Mouse (Mus musculus): ENCODE results near the gene Plekhg1.

The Plekhg1 gene

DNA sequence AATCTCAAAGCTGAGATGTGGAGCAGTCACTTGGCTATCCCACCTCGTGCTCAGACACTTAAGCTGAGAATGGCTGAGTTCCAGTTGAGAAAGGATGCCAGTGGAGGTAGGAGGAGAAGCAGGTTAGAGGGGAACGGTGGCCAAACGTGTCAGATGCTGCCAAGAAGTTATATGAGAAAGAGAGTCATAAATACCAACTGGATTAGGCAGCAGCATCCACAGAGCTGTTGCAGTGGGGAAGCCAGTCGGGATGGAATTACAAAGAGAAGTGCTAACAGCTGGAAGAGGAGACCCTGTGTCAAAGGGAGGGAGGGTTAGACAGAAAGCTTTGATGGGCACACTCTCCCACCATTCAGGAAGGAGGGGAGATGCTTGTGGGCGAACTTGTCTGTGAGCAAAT is 89.3 kb downstream of the Plekhg1 start:
- no peak for DNase-seq (ENCODE audit: low read depth, low spot score)

DNA sequence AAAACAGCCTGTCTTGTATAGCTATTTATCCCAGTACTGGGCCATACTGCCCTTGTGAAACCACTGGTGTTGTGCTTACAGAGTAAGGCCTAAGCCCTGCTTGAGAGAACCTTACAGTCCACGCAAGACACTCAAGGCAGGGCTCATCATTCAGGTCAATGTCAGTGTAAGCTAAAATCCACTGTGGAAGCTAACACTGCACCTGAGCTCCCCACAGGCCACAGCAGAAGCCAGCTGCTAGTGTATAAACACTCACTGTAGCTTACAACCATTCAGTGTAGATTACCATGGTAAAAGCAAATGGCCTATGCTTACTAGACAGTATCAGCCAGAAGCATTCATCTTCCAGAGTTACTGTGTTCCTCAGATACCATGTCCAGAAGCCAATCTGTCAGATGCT is 90.5 kb downstream of the Plekhg1 start:
- DNase-seq (ENCODE audit: low read depth, low spot score), result no peak

GRCm38 (mm10) chr10:3831597-3832351 is 91.6 kb downstream of the Plekhg1 start:
- DNase-seq (ENCODE audit: low read depth, low spot score), result no peak

- no peak for DNase-seq (ENCODE audit: low read depth, low spot score)
Measured at GRCm38 (mm10) chr10:3834060-3834459, 93.9 kb downstream of the Plekhg1 start.

GRCm38 (mm10) chr10:3834678-3835077 is 94.5 kb downstream of the Plekhg1 start:
- no peak for DNase-seq (ENCODE audit: low read depth, low spot score)

GRCm38 (mm10) chr10:3835616-3836015 is 95.5 kb downstream of the Plekhg1 start:
- no peak for DNase-seq (ENCODE audit: low read depth, low spot score)

- DNase-seq (ENCODE audit: low read depth, low spot score), result no peak
Measured at GRCm38 (mm10) chr10:3839748-3840432, 99.7 kb downstream of the Plekhg1 start.

DNA sequence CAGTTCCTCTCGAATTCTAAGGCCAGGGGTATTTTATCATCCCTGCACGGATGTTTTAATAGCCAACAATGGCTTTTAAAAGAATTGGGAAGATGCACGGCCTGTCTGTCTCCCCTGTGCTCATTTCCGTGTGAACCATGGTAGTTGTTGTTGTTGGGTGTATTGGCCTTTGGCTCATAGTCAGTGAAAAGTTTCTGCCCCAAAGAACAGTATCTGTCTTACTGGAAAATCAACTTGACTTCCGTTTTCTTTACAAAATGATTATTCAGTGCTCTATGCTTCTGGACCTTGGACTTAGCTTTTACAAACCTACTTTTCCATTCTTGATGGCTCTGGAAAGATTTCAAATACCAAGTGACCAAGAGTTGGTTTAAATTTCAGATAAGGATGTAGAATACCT is 104.3 kb downstream of the Plekhg1 start:
- no peak for DNase-seq (ENCODE audit: low read depth, low spot score)

DNA sequence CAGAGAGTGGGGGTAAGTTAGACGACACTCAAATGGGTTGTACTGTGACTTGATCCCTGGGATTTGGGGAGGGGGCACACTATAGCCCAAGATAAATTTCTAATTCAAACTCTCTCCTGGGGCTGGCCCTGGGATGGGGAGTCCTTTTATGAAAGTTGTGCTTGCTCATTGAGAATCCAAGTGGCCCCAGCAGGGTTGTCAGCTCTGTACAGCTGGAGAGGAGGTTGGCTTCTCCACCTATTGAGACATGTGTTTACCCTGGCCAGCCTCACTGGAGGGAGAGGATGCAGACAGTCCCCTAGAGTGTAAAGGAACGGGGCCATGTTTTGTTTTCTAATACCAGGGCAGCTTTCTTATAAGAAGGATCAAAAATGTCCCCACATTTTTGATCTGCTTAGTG is 106.9 kb downstream of the Plekhg1 start:
- no peak for DNase-seq (ENCODE audit: low read depth, low spot score)

- no peak for DNase-seq (ENCODE audit: low read depth, low spot score)
Measured at GRCm38 (mm10) chr10:3851461-3851860, 111.3 kb downstream of the Plekhg1 start.

GRCm38 (mm10) chr10:3852733-3853132 is 112.6 kb downstream of the Plekhg1 start:
- no peak for DNase-seq (ENCODE audit: low read depth, low spot score)

DNA sequence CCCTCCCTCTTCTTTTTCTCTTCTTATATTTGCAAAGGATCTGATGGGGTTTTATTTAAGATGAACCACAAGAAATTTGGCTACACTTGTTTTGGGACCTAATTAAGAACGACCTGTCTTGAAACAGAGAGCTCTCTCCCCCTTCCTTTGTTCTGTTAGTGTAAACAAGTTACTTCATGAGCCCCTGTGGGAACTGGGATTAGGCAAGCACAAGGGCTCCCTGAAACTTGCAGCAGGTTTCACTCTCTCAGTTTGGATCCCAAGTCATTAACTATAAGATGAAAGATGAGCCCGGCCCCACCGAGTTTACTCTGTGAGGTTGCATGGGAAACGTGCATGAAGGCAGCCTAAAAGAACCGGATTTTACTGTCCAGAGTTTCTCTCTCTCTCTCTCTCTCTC is 117.7 kb downstream of the Plekhg1 start:
- DNase-seq (ENCODE audit: low read depth, low spot score), result no peak

DNA sequence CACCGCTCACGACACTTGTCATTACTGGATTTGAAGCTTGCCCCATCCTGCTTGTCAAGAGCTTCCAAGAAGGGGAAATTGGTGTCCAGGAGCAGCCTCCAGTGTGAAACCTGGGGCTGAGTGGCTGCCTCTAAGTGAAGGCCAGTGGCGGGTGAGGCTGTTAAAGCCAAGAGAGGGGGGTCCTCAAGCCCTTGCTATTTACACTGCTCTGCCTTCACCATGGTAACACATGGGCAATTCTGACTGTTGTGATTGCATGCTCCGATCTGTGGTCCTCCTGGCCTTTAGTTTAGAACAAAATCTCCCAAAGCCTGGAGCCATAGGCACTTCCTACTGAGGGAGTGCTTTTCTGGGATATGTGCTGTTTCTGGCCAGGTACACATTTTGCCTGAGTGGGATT is 118.3 kb downstream of the Plekhg1 start:
- DNase-seq (ENCODE audit: low read depth, low spot score), result no peak

- no peak for DNase-seq (ENCODE audit: low read depth, low spot score)
Measured at GRCm38 (mm10) chr10:3858961-3859714, 119.0 kb downstream of the Plekhg1 start.

DNA sequence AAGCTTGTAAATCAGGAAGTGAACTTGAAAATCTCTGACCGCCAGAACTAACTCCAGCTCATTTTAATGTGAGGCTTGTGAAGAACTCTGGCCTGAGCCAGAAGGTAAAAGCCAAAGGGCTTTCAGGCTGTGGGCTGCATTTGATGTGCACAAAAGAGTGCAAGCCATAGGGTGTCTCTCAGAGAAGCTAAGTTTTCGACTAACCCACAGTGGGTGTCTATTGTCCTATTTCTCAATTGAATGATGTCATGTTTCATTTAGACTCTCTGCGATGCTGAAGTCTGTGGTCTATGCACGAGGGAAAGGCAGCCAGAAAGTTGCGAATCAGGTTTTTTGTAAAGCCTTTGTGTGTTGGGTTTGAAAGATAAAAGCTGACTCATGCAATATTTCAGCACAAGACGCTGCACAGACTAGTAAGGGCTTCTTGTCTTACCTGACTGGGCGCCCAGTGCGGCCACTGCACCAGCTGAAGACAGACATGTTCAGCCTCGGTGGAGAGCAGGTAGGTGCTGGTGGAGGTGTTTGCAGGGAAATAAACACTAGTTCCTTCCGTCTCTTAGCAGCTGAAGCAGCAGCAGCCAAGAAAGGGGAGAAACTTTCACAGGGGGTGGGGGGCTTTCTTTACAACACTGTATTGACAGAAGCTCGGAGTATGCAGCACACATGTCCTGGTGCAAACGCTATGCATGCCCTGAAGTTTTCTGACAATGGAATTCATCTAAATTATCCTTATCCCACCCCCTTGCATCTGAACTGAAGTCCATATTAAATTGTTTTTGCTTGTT is 123.4 kb downstream of the Plekhg1 start:
- DNase-seq (ENCODE audit: low read depth, low spot score), result no peak

DNA sequence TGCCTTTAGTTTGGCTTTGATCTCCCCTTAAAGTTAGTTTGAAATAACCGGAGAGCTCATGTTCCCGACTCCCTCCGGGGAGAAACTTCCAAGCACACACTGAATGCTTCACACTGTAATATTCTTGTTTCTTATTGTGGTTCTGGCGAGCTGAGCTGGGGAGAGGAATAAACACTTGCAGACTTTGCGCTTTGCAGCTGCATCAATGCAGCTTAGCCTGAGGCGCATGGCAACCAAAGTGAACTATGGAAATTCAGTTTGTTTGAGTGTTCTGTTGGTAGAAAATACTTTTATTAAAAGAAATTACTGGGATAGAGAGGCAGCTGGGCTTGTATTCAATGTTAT is 124.0 kb downstream of the Plekhg1 start:
- no peak for DNase-seq (ENCODE audit: low read depth, low spot score)

- no peak for DNase-seq (ENCODE audit: low read depth, low spot score)
Measured at GRCm38 (mm10) chr10:3867298-3867697, 127.1 kb downstream of the Plekhg1 start.

DNA sequence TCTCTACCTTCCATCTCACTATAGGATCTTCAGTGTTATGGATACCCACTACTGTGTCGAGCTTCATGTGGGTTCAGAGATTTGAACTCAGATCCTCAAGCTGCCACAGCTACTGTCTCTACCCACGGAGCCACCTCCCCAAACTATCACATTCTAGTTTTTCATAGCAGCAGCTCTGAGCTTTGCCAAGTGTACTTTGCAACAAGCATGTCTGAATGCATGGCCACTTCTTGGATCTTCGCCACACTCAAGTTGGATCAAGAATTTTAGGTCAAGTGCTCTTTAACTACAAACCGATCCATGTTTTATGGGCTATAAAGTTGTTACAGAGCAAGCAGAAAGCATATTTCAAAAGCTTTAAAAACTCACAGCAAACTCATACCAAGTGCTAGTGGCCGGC is 130.7 kb downstream of the Plekhg1 start:
- DNase-seq (ENCODE audit: low read depth, low spot score), result no peak

DNA sequence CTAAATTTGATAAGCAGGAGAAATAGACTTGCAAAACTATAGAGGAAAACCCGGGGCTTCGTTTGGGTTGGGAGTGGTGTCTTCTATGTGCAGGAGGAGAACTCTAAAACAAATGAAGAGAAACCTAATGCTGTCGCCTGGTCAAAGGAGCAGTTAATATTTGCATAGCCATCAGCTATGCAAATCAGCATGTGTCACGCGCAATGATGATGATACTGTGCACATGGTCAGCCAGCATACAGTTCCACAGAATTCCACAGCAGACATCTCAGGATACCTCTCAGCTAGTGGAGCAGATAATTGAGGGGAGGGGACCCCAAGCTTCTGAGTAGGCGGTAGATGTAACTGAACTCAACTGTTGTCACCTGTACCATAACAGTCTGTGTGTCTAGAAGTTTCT is 133.3 kb downstream of the Plekhg1 start:
- no peak for DNase-seq (ENCODE audit: low read depth, low spot score)

DNA sequence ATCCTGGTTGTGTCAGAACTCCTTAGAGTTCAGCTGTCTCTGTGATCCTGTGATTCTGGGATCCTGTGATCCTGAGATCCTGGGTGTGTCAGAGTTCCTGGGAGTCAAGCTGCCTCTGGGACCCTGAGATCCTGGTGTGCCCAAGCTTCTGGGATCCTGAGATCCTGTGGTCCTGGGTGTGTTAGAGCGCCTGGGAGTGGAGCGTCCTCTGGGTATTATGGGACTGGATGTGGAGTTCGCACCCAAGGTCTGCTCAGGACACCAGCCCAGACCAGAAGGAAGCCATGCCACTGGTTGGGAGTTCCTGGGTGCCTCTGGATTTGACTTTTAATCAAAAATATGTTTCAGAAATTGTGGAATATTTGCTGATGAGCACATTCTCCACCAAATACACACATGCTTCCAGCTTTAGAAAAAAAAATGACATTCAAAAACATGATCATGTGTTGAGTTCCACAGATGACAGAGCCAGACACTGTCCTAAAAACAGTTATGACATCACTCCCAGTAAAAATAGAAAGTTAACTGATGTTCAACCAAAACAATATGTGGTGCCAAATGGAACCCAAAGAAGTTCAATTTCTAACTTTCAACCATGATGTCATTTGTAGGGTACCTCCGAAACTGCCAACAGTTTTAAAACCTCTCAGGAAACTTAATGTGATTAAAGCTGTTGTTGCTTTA is 137.8 kb downstream of the Plekhg1 start:
- no peak for DNase-seq (ENCODE audit: low read depth, low spot score)

DNA sequence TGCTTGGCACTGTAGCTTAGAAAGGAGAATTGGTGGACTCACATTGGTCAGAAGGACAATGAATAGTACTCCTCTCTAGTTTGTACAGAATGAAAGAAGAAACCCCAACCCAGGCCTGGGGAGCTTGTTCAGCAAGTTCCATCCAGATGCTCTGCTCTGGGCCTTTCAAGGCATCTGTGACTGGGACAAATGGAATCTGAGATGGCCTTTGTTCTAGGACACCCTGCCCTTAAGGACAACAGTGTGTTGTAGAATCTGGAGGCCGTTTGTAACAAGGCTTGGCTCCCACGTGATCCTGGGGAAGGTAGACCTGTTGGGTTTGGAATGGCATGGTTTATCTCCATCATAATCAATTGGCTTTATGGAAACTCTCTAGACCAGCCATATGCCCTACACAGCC is 141.0 kb downstream of the Plekhg1 start:
- no peak for DNase-seq (ENCODE audit: low read depth, low spot score)
